Mouse (Mus musculus): Measurements from ENCODE around the gene Mprip.
"Not testable (repeated sequence)": the region's sequence is repeated elsewhere in the genome, so short reads cannot be mapped to it uniquely, and the experiment has no call there.

Mprip gene

DNA sequence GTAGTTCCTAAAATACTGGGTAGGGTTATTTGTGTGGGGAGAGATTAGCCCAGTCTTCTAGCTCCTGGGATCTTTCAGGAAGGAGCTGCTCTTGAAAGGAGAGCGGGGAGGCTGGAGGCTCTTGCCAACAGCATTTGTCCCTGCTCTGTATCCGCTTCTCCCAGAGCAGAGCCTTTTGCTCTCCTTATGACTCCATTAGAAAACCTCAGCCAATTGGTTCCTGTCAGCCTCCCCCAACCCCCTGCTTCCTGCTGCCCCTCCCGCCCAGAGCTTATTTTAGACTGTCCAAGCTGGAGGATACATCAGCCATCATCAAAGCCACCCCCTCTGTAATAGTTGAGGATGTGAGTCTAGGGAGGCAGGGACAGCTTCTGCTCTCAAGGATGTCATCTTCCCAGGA is 3.7 kb downstream of the Mprip start:
- no peak for DNase-seq (ENCODE audit: low read depth, low spot score)
- no peaks in the 10 kb centered on the region for H3K36me3 ChIP-seq (ENCODE audit: control insufficient read depth, insufficient read depth, low read length, poor library complexity, severe bottlenecking)
- no peaks in the 10 kb centered on the region for H3K27me3 ChIP-seq (ENCODE audit: control insufficient read depth, insufficient read depth, low read length, poor library complexity, severe bottlenecking)

GRCm38 (mm10) chr11:59671049-59671693 is 10.1 kb downstream of the Mprip start:
- DNase-seq (ENCODE audit: low read depth, low spot score) = no peak
- Histone ChIP-seq H3K27me3 (ENCODE audit: control insufficient read depth, insufficient read depth, low read length, poor library complexity, severe bottlenecking) (no peaks in the 10 kb centered on the region), H3K36me3 (ENCODE audit: control insufficient read depth, insufficient read depth, low read length, poor library complexity, severe bottlenecking) (no peaks in the 10 kb centered on the region)

- Histone ChIP-seq H3K27me3 (ENCODE audit: control insufficient read depth, insufficient read depth, low read length, poor library complexity, severe bottlenecking) (no peaks in the 10 kb centered on the region), H3K36me3 (ENCODE audit: control insufficient read depth, insufficient read depth, low read length, poor library complexity, severe bottlenecking) (no peaks in the 10 kb centered on the region)
- DNase-seq (ENCODE audit: low read depth, low spot score) = no peak
Measured at GRCm38 (mm10) chr11:59674013-59674412, 12.9 kb downstream of the Mprip start.

GRCm38 (mm10) chr11:59674746-59675145 is 13.6 kb downstream of the Mprip start:
- not testable (repeated sequence) for H3K36me3 ChIP-seq (ENCODE audit: control insufficient read depth, insufficient read depth, low read length, poor library complexity, severe bottlenecking); H3K27me3 ChIP-seq (ENCODE audit: control insufficient read depth, insufficient read depth, low read length, poor library complexity, severe bottlenecking); DNase-seq (ENCODE audit: low read depth, low spot score)

GRCm38 (mm10) chr11:59677767-59678166 is 16.7 kb downstream of the Mprip start:
- no peaks in the 10 kb centered on the region for H3K36me3 ChIP-seq (ENCODE audit: control insufficient read depth, insufficient read depth, low read length, poor library complexity, severe bottlenecking)
- H3K27me3 ChIP-seq (ENCODE audit: control insufficient read depth, insufficient read depth, low read length, poor library complexity, severe bottlenecking) = no peaks in the 10 kb centered on the region
- no peak for DNase-seq (ENCODE audit: low read depth, low spot score)

DNA sequence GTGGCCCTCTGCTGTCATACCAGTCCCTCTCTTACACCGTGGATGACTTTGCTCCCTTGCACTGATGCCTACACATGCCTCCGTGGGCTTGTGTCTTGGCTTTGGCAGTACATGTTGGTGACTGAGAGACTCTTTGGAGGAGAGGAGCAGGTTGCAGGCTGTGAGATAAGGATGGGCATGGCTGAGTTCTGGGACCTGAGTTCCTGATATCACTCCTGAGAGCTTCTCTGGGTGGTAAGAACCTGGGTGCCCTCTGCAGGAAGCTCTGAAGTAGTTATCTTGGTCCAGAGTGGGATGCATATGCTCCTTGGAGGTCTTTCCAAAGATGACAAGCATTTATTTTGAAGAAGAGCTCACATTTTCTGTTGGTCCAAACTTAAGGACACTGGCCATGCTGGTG is 17.6 kb downstream of the Mprip start:
- Histone ChIP-seq H3K36me3 (ENCODE audit: control insufficient read depth, insufficient read depth, low read length, poor library complexity, severe bottlenecking) (no peaks in the 10 kb centered on the region), H3K27me3 (ENCODE audit: control insufficient read depth, insufficient read depth, low read length, poor library complexity, severe bottlenecking) (no peaks in the 10 kb centered on the region)
- no peak for DNase-seq (ENCODE audit: low read depth, low spot score)

- no peak for DNase-seq (ENCODE audit: low read depth, low spot score)
Measured at GRCm38 (mm10) chr11:59680111-59680510, 19.0 kb downstream of the Mprip start.

DNA sequence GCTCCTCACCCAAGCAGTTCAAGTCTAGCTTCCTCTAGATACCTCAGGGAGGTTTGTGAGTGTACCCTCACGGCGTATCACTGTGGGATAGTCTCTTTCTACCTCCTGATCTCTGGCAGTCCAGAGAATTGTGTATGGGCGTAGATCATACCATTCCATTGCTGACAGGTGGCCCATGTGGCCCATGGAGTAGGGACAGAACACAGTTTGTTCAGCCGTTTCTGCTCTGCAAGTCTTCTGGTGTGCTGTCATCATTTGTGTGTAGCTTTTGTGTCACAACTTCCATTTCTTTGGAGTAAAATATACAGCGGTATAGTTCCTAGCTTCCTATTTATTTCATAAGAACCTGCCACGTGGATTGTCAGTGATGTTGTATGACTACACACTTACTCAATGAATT is 23.9 kb downstream of the Mprip start:
- Histone ChIP-seq H3K27me3 (ENCODE audit: control insufficient read depth, insufficient read depth, low read length, poor library complexity, severe bottlenecking) (no peaks in the 10 kb centered on the region), H3K36me3 (ENCODE audit: control insufficient read depth, insufficient read depth, low read length, poor library complexity, severe bottlenecking) (no peaks in the 10 kb centered on the region)
- DNase-seq (ENCODE audit: low read depth, low spot score) = no peak

More at GRCm38 (mm10) chr11:59680111-59680510, 19.0 kb downstream of the Mprip start:
- Histone ChIP-seq H3K27me3 (ENCODE audit: control insufficient read depth, insufficient read depth, low read length, poor library complexity, severe bottlenecking) (no peaks in the 10 kb centered on the region), H3K36me3 (ENCODE audit: control insufficient read depth, insufficient read depth, low read length, poor library complexity, severe bottlenecking) (no peaks in the 10 kb centered on the region)

DNA sequence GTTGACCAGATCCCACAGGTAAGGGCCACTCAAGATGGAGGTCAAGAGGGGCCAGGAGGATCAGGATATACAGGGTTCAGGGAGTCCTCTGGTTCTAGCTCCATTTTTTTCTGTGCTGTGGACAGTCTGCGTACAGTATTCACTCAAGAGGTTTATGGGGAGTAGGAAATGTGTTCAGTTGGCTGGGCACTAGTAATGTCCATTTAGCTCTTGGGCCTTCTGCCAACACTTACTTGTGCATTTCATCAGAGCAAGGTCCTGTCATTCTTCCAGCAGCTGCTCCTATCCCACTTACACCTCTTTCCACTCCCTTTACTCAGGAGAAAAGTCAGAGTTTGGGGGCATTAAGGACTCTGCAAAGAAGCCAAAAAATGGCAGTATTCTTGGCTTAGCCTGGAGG is 33.4 kb downstream of the Mprip start:
- no peaks in the 10 kb centered on the region for H3K27me3 ChIP-seq (ENCODE audit: control insufficient read depth, insufficient read depth, low read length, poor library complexity, severe bottlenecking)
- no peak for DNase-seq (ENCODE audit: low read depth, low spot score)
- no peaks in the 10 kb centered on the region for H3K36me3 ChIP-seq (ENCODE audit: control insufficient read depth, insufficient read depth, low read length, poor library complexity, severe bottlenecking)

- Histone ChIP-seq H3K36me3 (ENCODE audit: control insufficient read depth, insufficient read depth, low read length, poor library complexity, severe bottlenecking) (no peaks in the 10 kb centered on the region), H3K27me3 (ENCODE audit: control insufficient read depth, insufficient read depth, low read length, poor library complexity, severe bottlenecking) (no peaks in the 10 kb centered on the region)
- no peak for DNase-seq (ENCODE audit: low read depth, low spot score)
Measured at GRCm38 (mm10) chr11:59695550-59695949, 34.4 kb downstream of the Mprip start.

- H3K36me3 ChIP-seq (ENCODE audit: control insufficient read depth, insufficient read depth, low read length, poor library complexity, severe bottlenecking) = no peaks in the 10 kb centered on the region
- no peak for DNase-seq (ENCODE audit: low read depth, low spot score)
Measured at GRCm38 (mm10) chr11:59697572-59697971, 36.5 kb downstream of the Mprip start.

GRCm38 (mm10) chr11:59700787-59701186 is 39.7 kb downstream of the Mprip start:
- Histone ChIP-seq H3K36me3 (ENCODE audit: control insufficient read depth, insufficient read depth, low read length, poor library complexity, severe bottlenecking) (no peaks in the 10 kb centered on the region), H3K27me3 (ENCODE audit: control insufficient read depth, insufficient read depth, low read length, poor library complexity, severe bottlenecking) (no peaks in the 10 kb centered on the region)
- DNase-seq (ENCODE audit: low read depth, low spot score) = no peak

More at GRCm38 (mm10) chr11:59697572-59697971, 36.5 kb downstream of the Mprip start:
- H3K27me3 ChIP-seq (ENCODE audit: control insufficient read depth, insufficient read depth, low read length, poor library complexity, severe bottlenecking) = no peaks in the 10 kb centered on the region

- DNase-seq (ENCODE audit: low read depth, low spot score) = no peak
- no peaks in the 10 kb centered on the region for H3K27me3 ChIP-seq (ENCODE audit: control insufficient read depth, insufficient read depth, low read length, poor library complexity, severe bottlenecking)
- no peaks in the 10 kb centered on the region for H3K36me3 ChIP-seq (ENCODE audit: control insufficient read depth, insufficient read depth, low read length, poor library complexity, severe bottlenecking)
Measured at GRCm38 (mm10) chr11:59705113-59705512, 44.0 kb downstream of the Mprip start.

GRCm38 (mm10) chr11:59707481-59707880 is 46.4 kb downstream of the Mprip start:
- DNase-seq (ENCODE audit: low read depth, low spot score) = no peak
- Histone ChIP-seq H3K36me3 (ENCODE audit: control insufficient read depth, insufficient read depth, low read length, poor library complexity, severe bottlenecking) (no peaks in the 10 kb centered on the region), H3K27me3 (ENCODE audit: control insufficient read depth, insufficient read depth, low read length, poor library complexity, severe bottlenecking) (no peaks in the 10 kb centered on the region)

DNA sequence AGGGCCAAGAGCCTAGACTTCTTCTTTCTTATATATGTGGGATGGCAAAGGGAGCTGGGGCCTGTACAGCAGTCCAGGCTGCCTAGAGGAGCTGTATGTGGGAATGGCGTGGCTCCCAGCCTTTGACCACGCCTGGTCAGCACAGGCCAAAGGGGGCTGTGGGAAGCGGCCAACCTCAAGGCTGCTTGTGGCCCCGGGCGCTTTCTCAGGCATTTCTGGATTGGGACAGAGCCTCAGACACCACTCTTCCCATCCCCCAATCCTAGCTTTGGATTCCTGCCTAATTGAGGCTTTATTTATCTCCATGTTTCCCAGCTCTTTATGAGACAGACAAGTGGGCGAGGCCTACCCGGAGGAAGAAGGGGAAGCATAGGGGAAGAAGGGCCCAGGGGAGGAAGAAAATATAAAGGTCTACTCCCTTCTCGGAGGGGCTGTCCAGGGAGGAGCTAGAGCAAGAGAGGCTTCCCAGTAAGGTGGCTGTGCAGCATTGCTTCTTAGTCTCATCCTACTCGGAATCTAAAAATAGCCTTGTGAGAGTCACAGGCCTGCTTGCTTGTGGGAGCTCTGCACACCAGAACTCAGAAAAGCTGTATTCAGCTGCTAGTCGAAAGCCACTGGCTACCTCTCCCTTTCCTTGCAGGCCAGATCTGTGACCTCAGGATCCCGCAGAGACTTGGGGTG is 47.0 kb downstream of the Mprip start:
- no peak for DNase-seq (ENCODE audit: low read depth, low spot score)
- no peaks in the 10 kb centered on the region for H3K27me3 ChIP-seq (ENCODE audit: control insufficient read depth, insufficient read depth, low read length, poor library complexity, severe bottlenecking)
- no peaks in the 10 kb centered on the region for H3K36me3 ChIP-seq (ENCODE audit: control insufficient read depth, insufficient read depth, low read length, poor library complexity, severe bottlenecking)

All from splenic B cell, adult 2 months (primary cell).